8 mouse cellular contexts compared by ENCODE assay signal in the genomic region with DNA sequence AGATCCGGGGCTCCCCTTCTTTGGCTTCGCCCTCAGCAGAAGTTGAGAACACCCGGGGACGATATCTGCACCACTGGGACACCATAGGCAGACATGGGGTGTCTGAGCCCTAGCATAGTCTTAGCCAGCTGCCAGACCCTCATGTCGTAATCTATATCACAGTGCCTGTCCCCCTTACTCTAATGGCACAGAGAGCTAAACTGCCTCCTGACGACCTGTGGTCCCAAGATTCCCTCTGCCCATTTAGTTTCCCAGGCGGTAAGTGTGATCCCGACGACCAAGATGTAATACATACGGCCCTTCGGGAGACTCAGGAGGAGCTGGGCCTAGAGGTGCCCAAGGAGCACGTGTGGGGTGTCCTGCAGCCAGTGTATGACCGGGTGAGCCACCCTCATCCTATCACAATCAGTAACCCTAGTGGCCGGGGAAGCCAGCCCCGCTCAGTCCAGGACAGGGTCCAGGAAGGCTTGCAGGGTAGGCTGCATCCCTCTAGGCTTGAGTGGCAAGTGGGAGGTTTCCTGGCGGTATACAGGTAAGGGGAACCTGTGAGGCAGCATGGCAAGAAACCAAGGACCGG. TPM values are rescaled to one million over a fixed set of nuclear protein-coding genes. Genes with fewer than 3 reads are reported as not detected.
DNase-seq lines count a peak whose midpoint lies in the region; ATAC-seq and TF ChIP-seq lines count a peak whose summit lies in the region.

No protein-coding gene starts in this region.

- no peak for TF ChIP-seq CTCF in bone marrow macrophage, adult 2 months (IDR thresholded peaks at IDR 0.05; ENCODE audit: low read depth, low read length)

- H3K27me3 ChIP-seq in kidney, embryonic 15.5 days = no peaks in the 10 kb centered on the region
- no peaks in the 10 kb centered on the region for H3K27me3 ChIP-seq in hindbrain, embryonic 16.5 days (replicated peaks; ENCODE audit: control insufficient read depth, insufficient read depth, low read length)
- H3K27me3 ChIP-seq in midbrain, embryonic 14.5 days (ENCODE audit: control insufficient read depth, insufficient read depth, low read length) = no peaks in the 10 kb centered on the region

- H3K9ac ChIP-seq in kidney, embryonic 15.5 days = peak overlapping the region; percentile 80
- H3K9ac ChIP-seq in hindbrain, embryonic 16.5 days (ENCODE audit: low read depth, low read length) = peak overlapping the region; percentile 87
- peak overlapping the region; percentile 68 for H3K9ac ChIP-seq in midbrain, embryonic 14.5 days (replicated peaks; ENCODE audit: low read length)

- peaks cover 51% of the 10 kb centered on the region for H3K4me1 ChIP-seq in kidney, embryonic 15.5 days
- H3K4me1 ChIP-seq in bone marrow macrophage, adult 2 months (ENCODE audit: control insufficient read depth, insufficient read depth, low read length) = peaks cover 22% of the 10 kb centered on the region
- peaks cover 9% of the 10 kb centered on the region for H3K4me1 ChIP-seq in hindbrain, embryonic 16.5 days (ENCODE audit: control insufficient read depth, insufficient read depth, low read depth, low read length)
- peaks cover 16% of the 10 kb centered on the region for H3K4me1 ChIP-seq in midbrain, embryonic 14.5 days (ENCODE audit: control insufficient read depth, insufficient read depth, low read length)

- H3K36me3 ChIP-seq in kidney, embryonic 15.5 days = peaks cover 14% of the 10 kb centered on the region
- peaks cover 3% of the 10 kb centered on the region; the same call in 1 of the 2 replicates for H3K36me3 ChIP-seq in hindbrain, embryonic 16.5 days (ENCODE audit: control insufficient read depth, insufficient read depth, low read length)
- H3K36me3 ChIP-seq in midbrain, embryonic 14.5 days (ENCODE audit: control insufficient read depth, insufficient read depth, low read length) = peaks cover 10% of the 10 kb centered on the region

- H3K9me3 ChIP-seq in kidney, embryonic 15.5 days (replicated peaks) = no peaks in the 10 kb centered on the region
- H3K9me3 ChIP-seq in hindbrain, embryonic 16.5 days (ENCODE audit: control insufficient read depth, low read length) = no peaks in the 10 kb centered on the region
- no peaks in the 10 kb centered on the region for H3K9me3 ChIP-seq in midbrain, embryonic 14.5 days (ENCODE audit: control insufficient read depth, low read length)

- no peak for DNase-seq in kidney, adult 8-10 months
- DNase-seq in midbrain, embryonic 14.5 days = no peak
- DNase-seq in right cerebral cortex, postnatal 10 days (ENCODE audit: low spot score in 2 of 2) = no peak
- no peak for DNase-seq in kidney, postnatal 10 days
- no peak for DNase-seq in gastrocnemius, postnatal 10 days

- no peak for TF ChIP-seq POLR2A in bone marrow macrophage, adult 2 months (IDR thresholded peaks at IDR 0.05; ENCODE audit: borderline replicate concordance, low read depth, low read length)

- peak; percentile 13; the same call in 1 of the 2 replicates for ATAC-seq in kidney, embryonic 15.5 days (replicated peaks; ENCODE audit: low FRiP score)
- peak; percentile 6 for ATAC-seq in hindbrain, embryonic 16.5 days
- ATAC-seq in midbrain, embryonic 14.5 days (ENCODE audit: low FRiP score, low TSS enrichment) = no peak; the same call in 1 of the 2 replicates

- H3K27ac ChIP-seq in kidney, embryonic 15.5 days = peak overlapping the region; percentile 98
- peak overlapping the region; percentile 95 for H3K27ac ChIP-seq in bone marrow macrophage, adult 2 months (ENCODE audit: insufficient read depth, low read depth, low read length)
- peak overlapping the region; percentile 91 for H3K27ac ChIP-seq in hindbrain, embryonic 16.5 days (ENCODE audit: low read depth, low read length)
- peak overlapping the region; percentile 95 for H3K27ac ChIP-seq in midbrain, embryonic 14.5 days (replicated peaks; ENCODE audit: low read depth, low read length)

- WGBS in kidney, embryonic 15.5 days = 11% methylated on average over 17 of the region's 17 CpGs
- WGBS in hindbrain, embryonic 16.5 days = 22% methylated on average over 17 of the region's 17 CpGs
- WGBS in midbrain, embryonic 14.5 days = 18% methylated on average over 17 of the region's 17 CpGs

- H3K4me3 ChIP-seq in kidney, embryonic 15.5 days (replicated peaks) = peak overlapping the region; percentile 74
- H3K4me3 ChIP-seq in bone marrow macrophage, adult 2 months (ENCODE audit: insufficient read depth, low read length) = peak overlapping the region; percentile 95
- peak overlapping the region; percentile 73 for H3K4me3 ChIP-seq in hindbrain, embryonic 16.5 days (ENCODE audit: low read length)
- H3K4me3 ChIP-seq in midbrain, embryonic 14.5 days (replicated peaks; ENCODE audit: low read depth, low read length) = peak overlapping the region; percentile 54

- peak overlapping the region; percentile 89 for H3K4me2 ChIP-seq in kidney, embryonic 15.5 days
- H3K4me2 ChIP-seq in hindbrain, embryonic 16.5 days (ENCODE audit: low read length) = peak overlapping the region; percentile 77
- peak overlapping the region; percentile 89 for H3K4me2 ChIP-seq in midbrain, embryonic 14.5 days (ENCODE audit: low read length)

RNA-seq across cellular contexts. Expression of a gene that starts 0.6 kb away (rescaled TPM):
- polyA plus RNA-seq in kidney, embryonic 15.5 days (2015; fragmentation: Nextera tagmentation; extraction: Ambion mirVana) = 3.3 and 4.1 TPM in 2 replicates
- 0.80 and 1.3 TPM in 2 replicates for polyA plus RNA-seq in bone marrow macrophage, adult 2 months (2012; ENCODE audit: insufficient read depth, insufficient read length, missing spikeins)
- 3.5 and 4.3 TPM in 2 replicates for polyA plus RNA-seq in hindbrain, embryonic 16.5 days (2015; fragmentation: Nextera tagmentation; extraction: Ambion mirVana)
- polyA plus RNA-seq in midbrain, embryonic 14.5 days (2014; fragmentation: Nextera tagmentation; extraction: Ambion mirVana) = 3.3 and 3.9 TPM in 2 replicates
- under 1 TPM; 0.23 to 0.47 TPM for total RNA-seq in gastrocnemius, postnatal 10 days (2021)

RNA-seq across cellular contexts. Expression of a gene that starts 0.7 kb away (rescaled TPM):
- 31.2 and 36.2 TPM in 2 replicates for polyA plus RNA-seq in kidney, embryonic 15.5 days (2015; fragmentation: Nextera tagmentation; extraction: Ambion mirVana)
- 7.0 and 9.9 TPM in 2 replicates for polyA plus RNA-seq in bone marrow macrophage, adult 2 months (2012; ENCODE audit: insufficient read depth, insufficient read length, missing spikeins)
- 22.6 and 25.5 TPM in 2 replicates for polyA plus RNA-seq in hindbrain, embryonic 16.5 days (2015; fragmentation: Nextera tagmentation; extraction: Ambion mirVana)
- 26.8 and 30.3 TPM in 2 replicates for polyA plus RNA-seq in midbrain, embryonic 14.5 days (2014; fragmentation: Nextera tagmentation; extraction: Ambion mirVana)
- 10 to 100 TPM; 18.3 to 20.2 TPM for total RNA-seq in gastrocnemius, postnatal 10 days (2021)

RNA-seq across cellular contexts. Expression of a gene that starts 2.1 kb away (rescaled TPM):
- 5.0 and 5.1 TPM in 2 replicates for polyA plus RNA-seq in kidney, embryonic 15.5 days (2015; fragmentation: Nextera tagmentation; extraction: Ambion mirVana)
- 1.4 and 3.4 TPM in 2 replicates for polyA plus RNA-seq in bone marrow macrophage, adult 2 months (2012; ENCODE audit: insufficient read depth, insufficient read length, missing spikeins)
- polyA plus RNA-seq in hindbrain, embryonic 16.5 days (2015; fragmentation: Nextera tagmentation; extraction: Ambion mirVana) = 4.9 and 6.6 TPM in 2 replicates
- 5.7 and 7.1 TPM in 2 replicates for polyA plus RNA-seq in midbrain, embryonic 14.5 days (2014; fragmentation: Nextera tagmentation; extraction: Ambion mirVana)
- total RNA-seq in gastrocnemius, postnatal 10 days (2021) = 1 to 10 TPM in 1 of 2 experiments, under 1 TPM in 1; 0.66 to 1.2 TPM

RNA-seq across cellular contexts. Expression of a gene that starts 8.5 kb away (rescaled TPM):
- 0.75 and 1.5 TPM in 2 replicates for polyA plus RNA-seq in kidney, embryonic 15.5 days (2015; fragmentation: Nextera tagmentation; extraction: Ambion mirVana)
- not detected in 2 replicates for polyA plus RNA-seq in bone marrow macrophage, adult 2 months (2012; ENCODE audit: insufficient read depth, insufficient read length, missing spikeins)
- polyA plus RNA-seq in hindbrain, embryonic 16.5 days (2015; fragmentation: Nextera tagmentation; extraction: Ambion mirVana) = 0.67 and 0.89 TPM in 2 replicates
- not detected in 2 replicates for polyA plus RNA-seq in midbrain, embryonic 14.5 days (2014; fragmentation: Nextera tagmentation; extraction: Ambion mirVana)
- not detected for total RNA-seq in gastrocnemius, postnatal 10 days (2021)

RNA-seq across cellular contexts. Expression of a gene that starts 11.6 kb away (rescaled TPM):
- 220 and 237 TPM in 2 replicates for polyA plus RNA-seq in kidney, embryonic 15.5 days (2015; fragmentation: Nextera tagmentation; extraction: Ambion mirVana)
- 62.3 TPM in 2 replicates for polyA plus RNA-seq in bone marrow macrophage, adult 2 months (2012; ENCODE audit: insufficient read depth, insufficient read length, missing spikeins)
- 265 and 277 TPM in 2 replicates for polyA plus RNA-seq in hindbrain, embryonic 16.5 days (2015; fragmentation: Nextera tagmentation; extraction: Ambion mirVana)
- 223 and 231 TPM in 2 replicates for polyA plus RNA-seq in midbrain, embryonic 14.5 days (2014; fragmentation: Nextera tagmentation; extraction: Ambion mirVana)
- 100 to 1,000 TPM; 297 to 355 TPM for total RNA-seq in gastrocnemius, postnatal 10 days (2021)
